Mouse (Mus musculus) cerebellum, postnatal 14 days (tissue): ENCODE results near the gene Gnb5.
"Not testable (repeated sequence)": the region's sequence is repeated elsewhere in the genome, so short reads cannot be mapped to it uniquely, and the experiment has no call there.

ENCODE experiments used
- DNase-seq, 2 experiments: peaks; one replicate each; pipeline ENCODE4 v3.0.0; 2021; ENCODE audit warnings: mixed read lengths in 2 of 2

Gene Gnb5

GRCm38 (mm10) chr9:75362201-75362600, 56.1 kb downstream of the Gnb5 start:
- no peak for DNase-seq

DNA sequence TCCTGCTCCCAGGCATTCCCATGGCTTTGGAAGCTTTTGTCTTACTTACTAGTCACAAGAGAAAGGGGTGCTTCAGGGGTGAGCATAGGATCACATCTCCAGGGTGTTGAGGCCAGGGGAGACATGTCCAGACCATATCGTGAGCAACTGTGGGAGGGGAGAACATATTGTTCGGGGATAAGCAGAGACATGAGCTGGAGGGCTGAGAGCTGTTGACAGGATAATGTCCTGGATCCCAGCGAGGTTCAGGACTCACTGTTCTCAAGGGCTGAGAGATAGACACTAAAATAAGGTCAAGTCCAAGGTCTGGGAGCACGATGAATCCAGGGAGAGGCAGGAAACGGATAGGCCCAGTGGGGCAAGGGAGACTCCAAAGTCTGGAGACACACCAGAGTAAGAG, 56.9 kb downstream of the Gnb5 start:
- no peak for DNase-seq

GRCm38 (mm10) chr9:75363702-75364101, 57.6 kb downstream of the Gnb5 start:
- not testable (repeated sequence) for DNase-seq

DNA sequence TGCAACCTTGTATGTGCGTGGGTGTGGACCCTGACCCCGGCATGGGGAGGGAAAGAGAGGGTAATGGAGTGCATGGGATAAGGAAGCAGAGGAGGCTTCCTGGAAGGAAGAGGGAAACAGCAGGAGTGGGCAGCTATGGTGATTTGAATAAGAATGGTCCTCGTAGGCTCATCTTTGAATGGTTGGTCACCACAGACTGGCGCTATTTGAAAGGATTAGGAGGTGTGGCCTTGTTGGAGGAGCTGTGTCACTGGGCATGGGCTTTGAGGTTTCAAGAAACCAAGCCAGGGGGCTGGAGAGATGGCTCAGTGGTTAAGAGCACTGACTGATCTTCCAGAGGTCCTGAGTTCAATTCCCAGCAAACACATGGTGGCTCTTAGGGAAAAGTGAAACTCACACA, 59.1 kb downstream of the Gnb5 start:
- DNase-seq: no peak

GRCm38 (mm10) chr9:75366191-75366590, 60.1 kb downstream of the Gnb5 start:
- DNase-seq: no peak

GRCm38 (mm10) chr9:75368779-75369178, 62.7 kb downstream of the Gnb5 start:
- no peak for DNase-seq

GRCm38 (mm10) chr9:75375606-75376005, 69.5 kb downstream of the Gnb5 start:
- DNase-seq: peak; percentile 61 to 81

- DNase-seq: no peak
Observed at GRCm38 (mm10) chr9:75376428-75376827, 70.3 kb downstream of the Gnb5 start.

GRCm38 (mm10) chr9:75378774-75379173, 72.7 kb downstream of the Gnb5 start:
- DNase-seq: no peak

GRCm38 (mm10) chr9:75382825-75383224, 76.7 kb downstream of the Gnb5 start:
- no peak for DNase-seq

DNA sequence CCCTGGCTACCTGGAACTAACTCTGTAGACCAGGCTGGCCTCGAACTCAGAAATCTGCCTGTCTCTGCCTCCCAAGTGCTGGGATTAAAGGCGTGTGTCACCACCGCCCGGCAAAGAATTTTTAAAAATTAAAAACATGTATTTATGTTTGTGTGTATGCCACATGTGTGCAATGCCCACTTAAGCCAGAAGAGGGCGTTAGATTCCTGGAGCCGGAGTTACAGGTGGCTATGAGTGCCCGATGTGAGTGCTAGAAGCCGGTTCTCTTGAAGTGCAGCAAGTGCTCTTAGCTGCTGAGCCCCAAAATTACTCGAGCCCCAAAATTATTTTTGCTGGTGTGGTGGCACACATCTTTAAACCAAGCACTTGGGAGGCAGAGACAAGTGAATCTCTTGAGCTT, 77.7 kb downstream of the Gnb5 start:
- peak in 1 of 2 experiments; percentile 47 for DNase-seq

DNA sequence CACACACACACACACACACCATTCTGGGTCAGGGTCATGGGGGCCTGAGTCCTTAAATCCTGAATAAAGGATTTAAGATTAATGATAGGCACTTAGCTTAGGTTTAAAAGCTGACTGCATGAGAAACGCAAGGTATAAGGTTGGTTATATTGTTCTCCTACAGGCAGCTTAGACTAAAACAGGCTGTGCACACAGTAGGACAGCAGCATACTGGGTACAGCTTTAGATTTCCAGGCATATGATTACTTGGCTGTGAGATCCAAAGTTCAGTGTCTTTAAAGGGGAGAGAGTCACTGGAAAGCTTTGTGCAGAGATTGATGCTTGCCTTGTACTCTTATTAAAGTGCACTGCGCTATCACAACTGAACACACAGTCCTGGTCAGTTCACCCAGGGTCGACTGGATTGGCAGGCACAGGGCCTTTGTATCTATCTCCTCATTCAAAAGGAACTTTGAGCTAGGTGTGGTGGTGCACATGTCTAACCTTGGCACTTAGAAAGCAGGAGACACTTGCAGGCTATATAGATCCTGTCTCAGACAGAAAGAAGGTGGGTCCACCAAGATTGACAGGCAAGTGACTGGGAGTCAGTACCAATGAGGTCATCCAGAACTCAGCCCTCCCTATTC, 78.4 kb downstream of the Gnb5 start:
- no peak for DNase-seq

GRCm38 (mm10) chr9:75385218-75385974, 79.3 kb downstream of the Gnb5 start:
- no peak for DNase-seq

DNA sequence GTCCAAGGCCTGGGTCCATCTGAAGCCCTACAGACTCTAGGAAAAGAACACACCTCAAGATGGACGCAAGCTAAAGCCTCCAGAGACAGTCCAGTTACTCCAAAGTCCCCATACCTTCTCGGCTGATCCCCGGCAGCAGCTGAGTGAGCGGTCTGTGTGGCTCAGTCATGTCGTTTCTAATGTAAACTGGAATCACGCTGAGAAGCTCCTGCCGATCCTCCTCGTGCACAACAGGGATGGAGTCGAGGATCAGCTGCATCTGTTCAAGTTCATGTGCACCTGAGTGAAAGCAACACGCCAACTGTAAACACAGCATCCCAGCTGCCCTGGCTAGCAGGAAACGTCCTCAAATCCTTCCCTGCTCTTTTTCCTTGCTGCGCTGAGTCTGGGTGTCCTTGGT, 87.2 kb downstream of the Gnb5 start:
- no peak for DNase-seq
